Mouse (Mus musculus) megakaryocyte, adult 5-6 weeks (primary cell): ENCODE results near the gene Gm47985. TPM values are rescaled to one million over a fixed set of nuclear protein-coding genes. Genes with fewer than 3 reads are reported as not detected.
"Not testable (repeated sequence)": the region's sequence is repeated elsewhere in the genome, so short reads cannot be mapped to it uniquely, and the experiment has no call there.

Source experiments
- ATAC-seq: 2 replicates; pipeline ENCODE4 v1.8.0; 2016; ENCODE audit warnings: mild to moderate bottlenecking, inconsistent platforms; ENCODE audit not compliant: poor library complexity, severe bottlenecking
- total RNA-seq, 2 experiments: library from RNA; stranded (forward) in 1 of 2; stranded (reverse) in 1 of 2; fragments of 153-499, 151-499 nt in 1 of 2; fragments of 221-1000, 200-1000 nt in 1 of 2; gene quantifications; 2 replicates each; pipeline versions ENCODE4 v1.2.3 to v1.2.4; 2015 to 2017

The Gm47985 gene
- total RNA-seq (2015) (0.22 TPM in 1 of 2 replicates, not detected in the other), total RNA-seq (2017) (not detected in 2 replicates)

DNA sequence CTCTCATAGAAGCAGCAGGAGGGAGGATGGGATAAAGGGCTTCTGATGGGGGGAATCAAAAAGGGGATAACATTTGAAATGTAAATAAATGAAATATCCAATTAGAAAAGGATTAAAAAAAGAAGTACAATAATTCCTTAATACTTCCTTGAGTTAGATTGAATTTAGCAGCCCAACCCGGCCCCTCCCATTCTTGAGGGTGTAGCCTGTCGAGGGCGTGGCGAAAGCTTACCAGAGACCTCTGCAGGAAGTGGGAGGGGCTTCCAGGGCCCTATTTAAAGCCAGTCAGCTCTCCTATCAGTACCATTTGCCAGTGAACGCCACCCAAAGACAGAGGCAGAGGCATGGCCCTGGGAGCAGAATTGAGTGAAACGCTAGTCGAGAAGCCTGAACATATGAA is at the start of gene Gm47985:
Gene Gm47985 (plus strand): TSS at position 272 of the 400 bp plus-strand sequence.
- 0 out of 2 replicates have a peak, but pooled peaks have one; percentile 38 for ATAC-seq

DNA sequence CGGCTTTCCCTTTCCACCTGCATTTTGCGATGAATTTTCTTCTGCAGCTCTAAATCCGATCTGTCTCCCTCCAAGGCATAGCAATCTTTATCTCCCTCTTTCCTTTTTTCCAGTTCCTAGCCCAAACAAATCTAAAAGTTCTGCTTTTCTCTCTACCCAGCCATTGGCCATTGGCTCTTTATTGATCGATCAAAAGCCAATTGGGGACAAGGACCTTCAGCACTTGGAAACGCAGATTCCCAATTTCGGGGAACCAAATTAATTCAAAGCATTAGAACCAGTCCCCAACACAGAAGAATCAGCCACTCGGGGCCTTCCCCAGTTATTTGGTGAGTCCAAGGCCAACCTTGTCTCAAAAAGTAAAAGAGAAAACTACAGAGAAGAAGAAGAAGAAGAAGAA is 49.7 kb upstream of the Gm47985 start:
- ATAC-seq: no peak

GRCm38 (mm10) chr1:151138388-151138787 is 43.9 kb upstream of the Gm47985 start:
- ATAC-seq: no peak

DNA sequence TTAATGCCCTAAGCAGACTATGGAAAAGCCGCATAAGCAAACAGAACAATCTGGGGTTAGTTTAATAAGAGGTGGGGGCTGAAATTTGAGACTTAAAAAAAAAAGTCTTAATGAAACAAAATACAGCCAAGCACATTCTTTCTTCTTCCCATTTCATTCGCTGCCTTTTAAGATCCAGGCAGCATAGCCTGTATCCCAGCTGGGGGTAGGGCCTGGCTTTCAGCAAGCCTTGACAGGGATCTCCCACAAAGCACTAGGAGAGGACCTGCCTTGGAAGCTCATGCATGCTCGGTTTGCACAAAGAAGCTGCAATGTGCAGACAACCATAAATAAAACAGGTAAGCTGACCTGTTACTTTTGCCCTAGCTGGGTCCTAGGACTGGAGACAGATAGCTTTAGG is 41.4 kb upstream of the Gm47985 start:
- ATAC-seq: no peak

DNA sequence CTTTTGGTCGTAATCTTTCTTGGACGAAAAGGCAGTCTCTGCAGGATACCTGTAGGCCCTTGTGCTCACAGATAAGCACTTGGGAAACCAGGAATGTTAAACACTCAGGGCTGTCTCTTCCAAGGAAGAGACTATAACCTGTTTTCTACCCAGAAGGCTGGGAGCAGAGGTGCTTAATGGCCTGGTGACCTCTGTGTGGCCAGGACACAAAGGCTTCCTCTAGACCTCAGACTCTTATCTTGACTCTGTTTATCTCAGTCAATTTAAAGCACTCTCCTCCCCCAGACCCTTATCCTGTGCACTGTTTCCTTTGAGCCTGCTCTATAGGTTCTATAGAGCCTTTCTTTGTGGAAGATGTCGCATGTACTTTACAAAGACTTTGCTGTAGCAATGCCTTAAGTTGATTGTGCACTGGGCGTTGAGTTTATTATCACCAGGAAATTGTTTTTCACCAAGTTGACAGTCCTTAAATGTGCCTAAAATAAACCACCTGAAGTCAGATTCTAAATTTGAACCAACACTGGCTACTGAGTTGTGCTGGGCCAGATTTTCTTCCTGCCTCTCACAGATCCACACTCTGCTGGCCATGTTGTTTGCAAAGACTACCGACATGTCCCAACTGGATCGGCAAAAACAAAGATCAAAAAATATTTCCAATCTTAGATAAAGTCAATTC is 37.7 kb upstream of the Gm47985 start:
- ATAC-seq: no peak

GRCm38 (mm10) chr1:151147801-151148200 is 34.5 kb upstream of the Gm47985 start:
- ATAC-seq: no peak

DNA sequence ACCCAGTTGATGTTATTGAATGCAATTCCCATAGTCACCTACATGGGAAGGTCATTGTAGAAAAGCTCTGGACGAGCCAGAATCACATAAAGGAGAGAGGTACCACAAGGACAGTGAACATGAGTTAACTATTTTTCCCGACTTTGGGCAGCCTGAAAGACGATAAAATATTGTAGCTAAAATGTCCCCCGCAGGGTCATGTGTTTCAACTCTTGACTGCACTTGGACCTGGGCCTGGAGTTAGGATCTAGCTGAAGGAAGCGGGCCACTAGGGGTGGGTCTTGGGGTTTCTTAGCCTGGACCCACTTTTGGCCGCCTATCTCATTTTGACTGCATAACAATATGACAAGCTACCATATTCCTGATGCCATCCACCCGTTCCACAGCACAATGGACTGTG is 32.1 kb upstream of the Gm47985 start:
- no peak for ATAC-seq

DNA sequence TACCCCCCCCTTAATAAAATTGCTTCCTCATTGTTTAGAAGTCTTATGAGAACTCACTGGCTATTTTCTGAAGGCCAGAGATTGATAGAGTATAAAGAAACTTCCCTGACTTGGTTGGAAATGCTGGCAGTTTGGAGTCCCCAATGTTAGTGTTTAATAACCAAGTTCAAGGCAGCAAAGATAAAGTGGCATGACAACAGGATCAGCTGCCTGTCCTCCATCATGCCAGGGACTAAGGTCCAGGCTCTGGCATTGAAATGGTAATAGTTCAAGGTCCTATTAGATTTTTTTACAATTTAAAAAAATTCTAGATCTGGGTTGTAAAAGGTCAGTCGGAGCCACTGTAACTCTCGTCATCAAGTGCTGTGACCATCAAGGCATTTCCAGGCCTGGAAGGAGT is 31.2 kb upstream of the Gm47985 start:
- ATAC-seq: no peak

DNA sequence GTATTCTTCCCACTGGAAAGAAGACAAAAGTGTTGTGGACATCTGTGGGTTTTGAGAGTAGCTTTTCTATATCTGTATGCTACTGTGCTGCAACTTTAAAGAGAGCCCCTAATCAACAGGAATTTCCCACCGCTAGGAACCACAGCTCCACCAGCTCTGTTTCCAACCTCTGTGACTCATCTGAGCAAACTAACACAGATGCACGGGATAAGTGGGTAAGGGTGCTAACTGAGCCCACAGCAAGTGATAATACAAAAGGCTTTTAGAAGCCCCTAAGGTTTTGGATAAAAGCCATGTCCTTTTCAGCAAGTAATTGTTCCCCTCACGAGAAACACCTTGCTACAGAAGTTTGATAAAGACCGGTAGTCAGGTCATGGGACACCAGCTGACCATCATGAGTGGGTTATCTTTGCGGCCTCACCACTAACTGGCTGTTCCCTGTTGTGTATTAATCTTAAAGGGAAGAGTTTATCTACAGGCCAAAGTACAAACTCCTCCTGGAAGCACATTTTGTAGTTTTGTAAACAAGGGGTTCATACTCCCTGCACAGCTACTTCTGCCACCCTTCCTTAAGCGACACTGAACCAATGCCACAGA is 29.2 kb upstream of the Gm47985 start:
- ATAC-seq: no peak

DNA sequence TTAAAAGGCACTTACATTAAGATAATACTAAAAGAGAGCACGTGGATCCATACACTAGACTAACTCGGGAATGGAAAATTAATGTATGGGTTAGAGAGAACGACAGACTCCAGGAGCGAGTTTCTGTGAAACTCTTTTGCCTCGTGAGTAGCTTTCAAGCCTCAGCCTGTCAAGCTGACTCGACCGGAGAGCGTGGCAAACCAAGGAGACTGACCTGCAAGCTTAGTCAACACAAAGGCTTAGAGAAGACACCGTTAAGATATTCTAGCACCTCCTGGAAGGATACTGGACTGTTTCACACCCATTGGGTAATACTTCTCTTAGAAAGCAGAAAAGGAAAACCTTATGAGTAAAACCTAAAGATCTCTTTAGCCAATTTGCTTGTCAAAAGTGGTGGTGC is 28.2 kb upstream of the Gm47985 start:
- ATAC-seq: not testable (repeated sequence)

DNA sequence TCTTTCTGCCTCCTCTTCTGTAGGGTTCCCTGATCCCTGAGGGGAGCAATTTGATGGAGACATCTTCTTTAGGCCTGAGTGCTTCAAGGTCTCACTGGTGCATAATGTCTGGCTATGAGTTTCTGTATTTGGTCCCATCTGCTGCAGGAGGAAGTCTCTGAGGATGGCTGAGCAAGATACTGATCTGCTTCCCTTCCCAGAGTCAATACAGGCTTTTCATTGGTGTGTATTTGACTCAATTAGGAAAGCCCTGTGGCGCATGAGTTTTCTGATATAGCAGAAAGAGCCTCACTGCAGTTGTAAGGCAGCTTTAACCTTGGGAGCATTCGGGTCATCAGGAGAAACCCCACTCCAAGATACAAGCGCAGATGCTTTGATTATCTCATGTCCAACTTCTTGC is 26.2 kb upstream of the Gm47985 start:
- ATAC-seq: no peak

DNA sequence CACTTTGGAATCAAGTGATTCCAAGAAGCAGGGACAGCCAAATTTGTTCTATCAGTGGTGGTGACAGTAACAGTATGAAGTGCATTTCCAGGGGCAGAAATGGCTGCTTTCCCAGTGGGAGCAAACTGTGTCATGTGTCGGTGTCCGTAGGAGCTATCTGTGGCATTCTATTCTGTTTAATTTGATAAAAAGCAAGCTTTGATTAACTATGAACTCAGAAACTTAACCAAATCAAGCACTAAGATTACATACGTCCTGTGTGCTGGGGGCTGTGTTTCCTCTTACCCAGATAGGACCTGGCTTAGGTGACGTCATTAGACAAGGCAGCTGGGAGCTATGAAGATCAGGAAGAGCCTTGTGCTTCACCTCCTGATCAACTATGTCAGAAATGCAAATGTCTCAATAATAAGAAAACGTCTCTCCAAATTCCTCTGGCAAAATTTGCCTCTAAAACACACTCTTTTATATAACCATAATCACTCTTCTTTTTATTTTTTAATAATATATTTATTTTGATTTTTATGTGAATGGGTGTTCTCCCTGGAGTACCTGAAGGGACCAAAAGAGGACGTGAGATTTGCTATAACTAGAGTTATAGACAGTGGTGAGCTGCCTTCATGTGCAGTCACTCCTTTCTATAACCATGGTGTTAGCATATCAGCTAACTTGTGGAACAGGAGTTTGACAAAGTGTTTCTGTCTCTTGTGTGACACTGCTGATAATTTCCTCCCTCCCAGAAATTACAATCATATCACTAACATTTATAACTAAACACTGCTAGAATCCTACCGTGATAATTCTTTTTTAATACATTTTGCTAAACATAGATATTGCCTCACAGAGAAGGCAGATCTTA is 25.3 kb upstream of the Gm47985 start:
- no peak for ATAC-seq

DNA sequence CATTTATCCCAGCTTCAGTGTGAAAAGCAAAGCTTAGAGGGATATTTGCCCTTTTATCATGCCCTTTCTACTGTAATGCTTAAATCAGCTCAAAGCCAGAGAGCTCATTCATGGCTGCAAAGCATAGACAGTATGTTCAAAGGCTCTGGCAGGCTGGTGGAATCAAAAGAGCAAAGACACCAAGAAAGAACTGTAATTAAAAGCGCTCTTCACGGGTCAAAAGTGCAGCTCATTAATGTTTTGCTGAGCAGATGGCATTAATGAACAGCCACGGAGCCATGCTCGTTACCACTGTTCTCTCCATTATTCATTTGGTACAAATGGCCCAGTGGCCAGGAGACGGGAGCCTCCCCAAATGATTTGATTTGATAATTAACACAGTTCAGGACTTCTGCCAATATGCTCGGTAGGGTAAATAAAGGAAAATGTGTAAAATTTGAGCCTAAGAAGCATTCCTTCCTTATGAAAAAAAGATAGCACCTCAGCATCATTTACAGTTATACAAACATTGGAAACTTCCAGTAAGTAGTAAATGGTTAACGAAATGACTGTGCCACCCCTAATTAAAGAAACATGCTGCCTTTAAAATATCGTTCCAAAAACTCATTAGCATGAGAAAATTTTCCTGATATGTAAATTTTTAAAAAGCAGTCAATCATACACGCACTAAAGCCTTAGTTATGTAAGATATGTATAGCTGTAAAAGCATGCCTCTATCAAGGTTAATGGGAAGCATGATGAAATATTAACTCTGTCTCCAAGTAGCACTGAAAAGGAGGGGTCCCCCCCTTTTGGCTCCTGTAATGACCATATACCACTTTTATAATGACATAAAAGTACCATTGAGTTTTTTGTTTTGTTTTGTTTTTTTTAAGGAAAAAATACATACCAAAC is 24.1 kb upstream of the Gm47985 start:
- ATAC-seq: no peak

GRCm38 (mm10) chr1:151158857-151159510 is 23.4 kb upstream of the Gm47985 start:
- ATAC-seq: no peak

DNA sequence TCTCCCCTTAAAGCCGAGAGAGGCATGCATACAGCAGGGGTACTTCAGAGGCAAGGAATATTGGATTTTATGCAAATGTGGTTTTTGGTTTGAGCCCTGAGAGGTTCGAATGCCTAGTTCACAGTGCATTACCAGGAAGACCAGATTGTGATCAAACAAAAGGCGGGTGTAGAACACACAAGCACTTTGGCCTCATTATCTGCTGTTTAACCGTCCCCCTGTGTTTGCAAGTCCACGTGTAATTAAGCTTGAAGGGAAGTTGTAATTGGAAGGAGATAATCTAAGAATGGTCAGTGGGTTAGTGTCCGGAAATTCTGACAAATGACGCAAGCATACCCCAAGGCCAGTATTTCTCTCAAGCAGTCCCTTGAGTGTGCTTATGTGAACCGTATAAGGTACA is 16.3 kb upstream of the Gm47985 start:
- ATAC-seq: peak; percentile 47

GRCm38 (mm10) chr1:151167297-151168047 is 14.9 kb upstream of the Gm47985 start:
- no peak for ATAC-seq

DNA sequence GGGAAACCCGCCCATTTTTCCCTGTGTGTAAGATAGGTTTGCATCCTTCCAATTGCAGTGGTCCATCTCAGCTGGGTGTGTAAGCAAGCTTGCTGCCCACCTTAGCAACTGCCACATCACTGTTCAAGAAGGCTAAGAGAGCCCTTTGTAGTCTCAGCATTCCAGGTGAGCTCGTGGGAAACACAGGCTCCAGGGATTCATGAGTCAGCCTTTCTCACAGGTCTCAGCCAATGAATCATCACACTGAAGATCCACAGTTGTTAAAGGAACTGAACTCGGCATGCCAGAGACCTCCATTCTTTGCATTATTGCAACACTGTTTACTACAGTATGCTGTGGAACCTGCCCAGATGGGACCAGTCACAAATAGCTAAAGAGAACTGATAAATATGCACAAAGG is 13.7 kb upstream of the Gm47985 start:
- ATAC-seq: no peak

GRCm38 (mm10) chr1:151171572-151172461 is 10.5 kb upstream of the Gm47985 start:
- ATAC-seq: no peak
